Mouse (Mus musculus) cerebellum, postnatal 25 days (tissue): ENCODE data around the gene Dlg2.
A peak's percentile ranks its signal among the peaks of the same experiment; 100 is the strongest.

Source experiments
- DNase-seq, 2 experiments: peaks; one replicate each; pipeline ENCODE4 v3.0.0; 2021; ENCODE audit warnings: mixed read lengths in 2 of 2

The Dlg2 gene

GRCm38 (mm10) chr7:91457207-91457606 lies 980.7 kb downstream of the Dlg2 start:
- peak; percentile 54 to 82 for DNase-seq

DNA sequence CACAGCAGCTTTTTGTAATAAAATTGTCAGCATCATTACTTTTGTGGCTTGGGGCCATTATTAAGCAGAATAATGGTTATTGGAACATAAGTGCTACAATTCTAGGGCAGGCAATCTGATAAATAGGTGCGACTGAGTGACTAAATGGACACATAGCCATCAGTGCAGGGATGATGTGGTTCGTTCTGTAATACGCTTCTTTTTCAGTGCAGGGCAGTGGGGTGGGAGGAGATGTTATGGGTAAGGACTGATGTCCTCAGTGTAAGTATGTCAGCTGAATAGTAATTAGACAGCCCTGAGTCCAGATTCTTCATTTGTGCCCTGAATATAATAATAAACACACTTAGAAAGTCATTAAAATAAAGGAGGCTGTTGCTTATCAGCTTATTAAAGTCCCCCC lies 984.9 kb downstream of the Dlg2 start:
- DNase-seq: no peak

- no peak for DNase-seq
Observed at GRCm38 (mm10) chr7:91463256-91463655, 986.8 kb downstream of the Dlg2 start.

DNA sequence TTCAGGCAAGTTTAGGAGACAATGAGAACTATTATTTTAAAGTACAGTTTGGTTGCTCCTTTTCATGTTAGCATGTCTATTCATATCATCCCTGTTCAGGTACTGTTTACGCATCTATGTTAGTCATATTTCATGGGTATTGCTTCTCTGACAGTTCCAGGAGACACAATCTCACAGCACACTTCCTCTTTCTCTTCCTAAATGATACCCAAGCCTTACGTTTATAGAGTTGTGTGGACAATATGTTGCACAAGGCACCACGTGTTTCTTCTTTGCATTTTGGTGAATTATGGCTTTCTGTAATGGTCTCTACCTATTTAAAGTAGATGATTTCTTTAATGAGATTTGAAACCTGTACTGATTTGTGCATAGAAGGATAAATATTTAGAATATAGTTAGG lies 990.6 kb downstream of the Dlg2 start:
- DNase-seq: no peak

DNA sequence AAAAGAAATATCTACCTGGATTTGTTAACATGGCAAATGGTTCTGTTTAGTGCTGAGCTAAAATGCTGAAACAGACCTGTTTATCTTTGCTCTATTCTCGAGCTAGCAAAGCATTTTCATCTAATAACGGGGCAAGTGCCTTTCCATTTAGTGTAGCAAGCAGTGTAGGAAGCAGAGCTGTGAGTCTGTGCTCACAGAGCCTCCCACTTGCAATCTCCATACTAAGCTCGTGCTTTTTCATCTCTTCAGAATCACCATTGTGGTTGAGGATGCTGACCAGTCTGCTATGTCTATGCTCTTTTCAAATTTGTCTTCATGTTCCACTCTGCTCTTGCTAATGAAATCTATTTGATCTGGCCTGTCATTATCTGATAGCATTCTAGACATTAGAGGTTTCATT lies 1002.7 kb downstream of the Dlg2 start:
- no peak for DNase-seq

GRCm38 (mm10) chr7:91481574-91482197 lies 1005.2 kb downstream of the Dlg2 start:
- no peak for DNase-seq

GRCm38 (mm10) chr7:91493234-91493633 lies 1016.8 kb downstream of the Dlg2 start:
- no peak for DNase-seq

DNA sequence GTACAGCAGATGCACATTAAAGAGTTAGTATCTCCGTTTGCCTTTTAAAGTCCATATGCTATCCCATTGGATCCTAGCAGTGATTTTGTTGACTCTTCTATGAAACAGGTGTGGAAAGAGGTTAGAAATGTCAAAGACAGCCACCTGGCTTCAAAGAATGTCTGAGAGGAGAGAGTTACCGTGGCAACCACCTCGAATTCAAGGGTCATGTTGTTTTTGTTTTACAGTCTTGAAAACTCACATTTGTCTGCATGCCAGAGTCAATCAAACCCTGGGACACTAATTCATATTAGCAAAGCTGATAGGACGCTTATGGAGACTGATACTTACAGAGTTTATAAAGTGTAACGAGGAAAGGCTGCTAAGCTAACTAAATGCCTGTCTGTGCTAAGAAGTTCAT lies 1019.1 kb downstream of the Dlg2 start:
- no peak for DNase-seq

GRCm38 (mm10) chr7:91511119-91511518 lies 1034.6 kb downstream of the Dlg2 start:
- no peak for DNase-seq

GRCm38 (mm10) chr7:91514445-91514844 lies 1038.0 kb downstream of the Dlg2 start:
- peak in 1 of 2 experiments; percentile 28 for DNase-seq

GRCm38 (mm10) chr7:91516225-91516624 lies 1039.8 kb downstream of the Dlg2 start:
- no peak for DNase-seq

DNA sequence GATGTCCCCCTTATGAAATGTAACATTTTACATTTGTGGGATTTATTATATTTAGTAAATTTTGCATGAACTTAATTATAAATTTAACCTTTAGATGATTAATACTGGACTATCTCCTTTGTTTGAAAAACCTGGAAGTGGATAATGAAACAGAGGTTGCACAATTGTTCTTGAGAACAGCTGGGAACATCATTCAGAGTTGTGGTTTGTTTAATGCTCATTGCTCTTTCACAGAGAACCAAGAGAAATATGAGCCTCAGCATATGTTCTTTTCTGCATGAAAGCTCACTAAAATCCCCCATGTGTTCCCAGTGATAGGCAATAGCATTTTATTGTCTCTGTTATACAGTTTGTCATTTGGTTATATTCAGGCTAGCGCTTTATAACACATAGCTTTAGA lies 1049.4 kb downstream of the Dlg2 start:
- DNase-seq: no peak

DNA sequence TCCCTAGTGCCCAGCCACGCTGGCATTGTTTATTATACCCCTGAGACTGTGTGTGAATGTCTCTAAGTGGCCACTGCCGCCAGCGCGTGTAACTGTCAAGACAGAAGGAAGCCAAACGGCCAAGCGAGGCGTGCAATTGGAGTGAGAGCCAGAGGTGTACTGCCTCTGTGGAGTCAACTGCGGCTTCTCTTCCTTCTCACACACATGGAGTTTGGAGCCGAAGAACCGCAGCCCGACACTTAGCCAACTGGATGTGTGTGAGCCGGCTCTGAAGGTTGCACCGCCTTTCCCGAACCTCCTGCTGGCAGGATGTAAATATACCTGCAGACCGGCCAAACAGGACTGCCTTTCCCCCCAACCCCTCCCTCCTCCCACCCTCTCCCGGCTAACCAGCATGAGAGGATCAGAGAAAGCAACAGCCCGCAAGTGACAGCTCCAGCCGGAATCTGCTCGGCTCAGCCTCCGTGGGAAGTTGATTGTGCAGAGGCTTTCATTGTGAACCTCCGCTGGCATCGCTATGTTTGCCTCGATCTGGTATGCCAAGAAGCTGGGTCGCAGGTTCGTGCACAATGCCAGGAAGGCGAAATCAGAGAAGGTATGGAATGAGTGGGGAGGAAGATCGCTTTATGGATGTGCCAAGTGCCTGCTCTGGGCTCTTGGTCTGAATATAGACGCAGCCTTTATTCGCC lies 1066.3 kb downstream of the Dlg2 start:
- DNase-seq: peak; percentile 62 to 65

DNA sequence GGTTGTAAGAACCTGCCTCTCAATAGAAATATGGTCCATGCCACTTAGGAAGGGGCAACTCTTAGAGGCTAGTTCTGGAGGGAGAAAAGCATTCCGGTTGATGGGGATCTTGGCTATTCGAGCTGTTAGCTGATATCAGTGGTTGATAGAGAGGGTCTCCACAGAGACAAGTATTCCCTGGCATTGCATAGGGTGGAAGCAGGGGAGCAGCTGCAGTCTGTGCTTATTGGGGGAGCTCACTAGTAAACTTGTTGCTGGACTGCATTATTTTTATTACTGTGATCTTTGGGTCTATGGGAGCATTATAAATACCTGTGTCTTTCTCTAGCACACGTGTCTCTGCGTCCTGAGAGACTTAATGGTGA lies 1066.8 kb downstream of the Dlg2 start:
- DNase-seq: no peak

GRCm38 (mm10) chr7:91544600-91544999 lies 1068.1 kb downstream of the Dlg2 start:
- DNase-seq: peak in 1 of 2 experiments; percentile 7

- DNase-seq: no peak
Observed at GRCm38 (mm10) chr7:91548796-91549195, 1072.3 kb downstream of the Dlg2 start.

- no peak for DNase-seq
Observed at GRCm38 (mm10) chr7:91557582-91557981, 1081.1 kb downstream of the Dlg2 start.

GRCm38 (mm10) chr7:91567423-91567822 lies 1091.0 kb downstream of the Dlg2 start:
- no peak for DNase-seq

GRCm38 (mm10) chr7:91570969-91571368 lies 1094.5 kb downstream of the Dlg2 start:
- DNase-seq: no peak

DNA sequence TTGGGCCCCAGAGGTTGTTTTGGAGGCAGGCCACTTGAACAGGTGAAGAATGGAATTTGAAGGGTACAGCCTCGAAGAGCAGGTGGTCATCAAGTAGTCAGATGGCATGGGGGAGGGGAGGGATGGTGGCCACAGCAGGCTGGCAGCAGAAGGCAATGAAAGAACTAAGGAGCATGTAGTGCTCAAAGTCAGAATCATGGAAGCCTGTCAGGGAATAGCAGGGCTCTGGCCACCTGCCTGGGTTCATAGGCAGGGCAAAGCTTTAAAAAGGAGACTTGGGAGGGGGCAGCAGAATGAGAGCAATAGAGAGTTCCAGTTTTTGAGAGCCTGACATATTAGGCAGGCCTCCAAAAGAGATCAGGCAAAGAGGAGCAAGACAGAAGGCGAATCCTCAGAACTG lies 1096.2 kb downstream of the Dlg2 start:
- peak; percentile 93 to 95 for DNase-seq

- peak in 1 of 2 experiments; percentile 29 for DNase-seq
Observed at GRCm38 (mm10) chr7:91573321-91573720, 1096.8 kb downstream of the Dlg2 start.

DNA sequence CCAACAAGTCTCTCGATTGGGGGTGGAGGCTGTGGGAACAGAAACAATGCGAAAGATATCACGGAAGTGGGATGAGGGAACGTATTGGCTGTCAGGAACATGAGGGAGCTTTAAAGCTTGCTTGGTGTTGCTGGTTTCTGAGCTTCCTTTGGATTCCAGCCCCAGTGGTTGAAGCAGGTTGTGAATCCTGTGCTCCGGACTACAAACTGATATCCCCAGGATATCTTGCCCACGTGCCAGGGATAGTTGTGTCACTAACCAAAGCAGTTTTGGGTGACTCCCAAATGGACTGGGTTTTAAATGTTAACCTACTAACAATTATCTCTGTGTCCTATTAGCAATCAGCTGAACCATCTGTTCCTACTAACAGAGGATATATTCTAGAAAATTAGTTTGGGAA lies 1099.7 kb downstream of the Dlg2 start:
- peak; percentile 42 to 63 for DNase-seq

DNA sequence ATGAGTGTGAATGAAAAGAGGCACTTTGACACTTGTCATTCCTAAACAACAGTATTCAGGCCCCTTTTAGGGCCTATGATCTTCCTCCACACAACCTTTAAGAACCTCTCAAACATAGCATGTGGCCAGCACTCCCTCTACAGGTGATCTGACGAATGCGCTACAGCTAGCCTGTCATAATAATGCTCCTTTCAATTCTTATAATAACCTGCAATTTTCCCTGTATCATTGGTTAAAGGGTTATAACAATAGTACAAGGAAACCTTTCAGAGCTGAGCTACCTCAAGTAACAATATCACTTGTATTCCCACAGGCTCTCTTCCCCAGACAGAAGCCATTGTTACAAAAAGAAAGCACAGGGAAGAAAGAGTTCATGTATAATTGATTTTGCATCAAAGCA lies 1105.7 kb downstream of the Dlg2 start:
- DNase-seq: peak in 1 of 2 experiments; percentile 54

DNA sequence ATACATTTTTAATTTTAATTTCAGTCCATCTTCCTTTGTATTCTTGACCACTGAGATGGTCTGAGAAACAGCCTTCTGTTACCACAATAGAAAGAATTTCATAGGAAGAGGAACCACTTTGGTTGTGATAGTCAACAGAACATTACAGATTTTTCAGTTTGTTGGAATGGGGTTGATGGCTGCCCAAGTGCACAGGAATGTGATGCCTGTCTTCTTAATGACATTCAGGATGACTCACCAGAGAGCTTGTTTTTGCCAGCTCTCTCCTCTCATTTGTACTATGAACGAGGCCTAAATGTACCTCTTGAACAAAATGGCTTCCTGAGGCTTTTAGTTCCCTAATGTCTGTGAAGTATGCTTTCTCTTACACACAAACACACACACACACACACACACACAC lies 1107.1 kb downstream of the Dlg2 start:
- DNase-seq: no peak
